Mouse (Mus musculus): Measurements from ENCODE around the gene Crmp1. TPM values are rescaled to one million over a fixed set of nuclear protein-coding genes. Genes with fewer than 3 reads are reported as not detected.

The Crmp1 gene
- polyA plus RNA-seq, 1 experiment from 2014 or later: 8.5 TPM

DNA sequence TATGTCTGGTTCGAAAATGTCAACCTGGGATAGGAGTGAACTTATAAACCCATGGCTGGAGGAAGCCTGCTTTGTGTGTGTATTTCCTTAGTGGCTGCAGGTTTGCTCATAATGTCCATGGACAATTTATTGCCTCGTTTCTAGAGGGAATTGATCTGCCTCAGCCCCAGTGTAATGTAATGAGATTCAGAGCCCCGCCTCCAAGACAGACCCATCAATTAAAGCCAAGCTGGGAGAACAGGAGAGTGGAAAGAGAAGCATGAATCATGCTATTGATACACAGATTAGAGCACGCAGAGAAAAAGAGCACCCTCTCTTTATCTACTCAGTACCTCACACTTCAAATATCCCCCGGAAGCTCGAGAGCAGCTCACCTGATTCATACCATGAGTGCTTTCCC lies 20.2 kb upstream of the Crmp1 start:
- ATAC-seq (ENCODE audit: insufficient number of reproducible peaks, insufficient read depth, low FRiP score, low read depth): no peak
- Histone ChIP-seq H3K4me3 (ENCODE audit: control insufficient read depth in 1 of 2, insufficient read depth in 1 of 2, low read depth in 1 of 2, low read length in 2 of 2) (no peak overlapping the region), H3K36me3 (ENCODE audit: control insufficient read depth, insufficient read depth, low read length) (no peaks in the 10 kb centered on the region), H3K9ac (ENCODE audit: low read length) (no peak overlapping the region), H3K4me1 (ENCODE audit: control insufficient read depth in 2 of 2, insufficient read depth in 2 of 2, low read length in 2 of 2) (no peaks in the 10 kb centered on the region), H3K4me2 (ENCODE audit: low read length) (no peak overlapping the region), H3K27me3 (ENCODE audit: control insufficient read depth, insufficient read depth, low read length) (no peaks in the 10 kb centered on the region), H3K9me3 (ENCODE audit: control insufficient read depth, low read length) (no peaks in the 10 kb centered on the region), H3K27ac (replicated peaks in 1 of 2; ENCODE audit: control insufficient read depth in 1 of 2, insufficient read depth in 1 of 2, low read depth in 2 of 2, low read length in 2 of 2) (no peak overlapping the region)
- WGBS: 54% methylated on average over 6 of the region's 6 CpGs

DNA sequence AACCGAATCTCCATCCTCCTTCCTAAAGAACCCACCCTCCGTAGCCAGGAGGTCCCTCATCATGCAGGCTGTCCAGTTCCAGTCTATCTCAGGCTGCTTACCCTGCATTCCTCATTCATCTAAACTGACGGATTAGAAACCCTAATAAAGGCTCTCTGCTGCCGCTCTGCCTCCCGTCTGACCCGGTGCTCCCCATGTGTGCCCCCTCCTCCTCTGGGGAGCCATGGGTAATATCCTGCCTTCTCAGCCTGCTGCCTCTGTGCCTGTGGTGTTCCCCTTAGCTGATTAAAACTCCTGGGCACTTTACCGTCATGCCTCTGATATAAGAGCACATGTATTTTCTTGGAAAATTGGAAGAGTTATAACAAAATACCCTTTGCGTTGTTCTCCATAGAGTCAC lies 19.4 kb upstream of the Crmp1 start:
- H3K4me1 ChIP-seq (ENCODE audit: control insufficient read depth in 2 of 2, insufficient read depth in 2 of 2, low read length in 2 of 2): no peaks in the 10 kb centered on the region; a peak in 1 of 4 replicates
- no peaks in the 10 kb centered on the region for H3K36me3 ChIP-seq (ENCODE audit: control insufficient read depth, insufficient read depth, low read length)
- H3K4me2 ChIP-seq (ENCODE audit: low read length): no peak overlapping the region
- no peak for ATAC-seq (ENCODE audit: insufficient number of reproducible peaks, insufficient read depth, low FRiP score, low read depth)
- WGBS: 67% methylated on average over 8 of the region's 8 CpGs
- H3K9me3 ChIP-seq (ENCODE audit: control insufficient read depth, low read length): no peaks in the 10 kb centered on the region
- H3K27me3 ChIP-seq (ENCODE audit: control insufficient read depth, insufficient read depth, low read length): no peaks in the 10 kb centered on the region
- no peak overlapping the region for H3K9ac ChIP-seq (ENCODE audit: low read length)
- H3K4me3 ChIP-seq (ENCODE audit: control insufficient read depth in 1 of 2, insufficient read depth in 1 of 2, low read depth in 1 of 2, low read length in 2 of 2): no peak overlapping the region
- no peak overlapping the region for H3K27ac ChIP-seq (replicated peaks in 1 of 2; ENCODE audit: control insufficient read depth in 1 of 2, insufficient read depth in 1 of 2, low read depth in 2 of 2, low read length in 2 of 2)

- Histone ChIP-seq H3K4me3 (ENCODE audit: control insufficient read depth in 1 of 2, insufficient read depth in 1 of 2, low read depth in 1 of 2, low read length in 2 of 2) (no peak overlapping the region), H3K27me3 (ENCODE audit: control insufficient read depth, insufficient read depth, low read length) (peaks cover 8% of the 10 kb centered on the region), H3K27ac (replicated peaks in 1 of 2; ENCODE audit: control insufficient read depth in 1 of 2, insufficient read depth in 1 of 2, low read depth in 2 of 2, low read length in 2 of 2) (no peak overlapping the region), H3K4me2 (ENCODE audit: low read length) (no peak overlapping the region), H3K4me1 (ENCODE audit: control insufficient read depth in 2 of 2, insufficient read depth in 2 of 2, low read length in 2 of 2) (peaks cover 0 to 5% of the 10 kb centered on the region in 2 experiments; a peak in 3 of 4 replicates), H3K9me3 (ENCODE audit: control insufficient read depth, low read length) (no peaks in the 10 kb centered on the region), H3K36me3 (ENCODE audit: control insufficient read depth, insufficient read depth, low read length) (no peaks in the 10 kb centered on the region), H3K9ac (ENCODE audit: low read length) (no peak overlapping the region)
- WGBS: 90% methylated on average over 1 of the region's 1 CpGs
- no peak for ATAC-seq (ENCODE audit: insufficient number of reproducible peaks, insufficient read depth, low FRiP score, low read depth)
These were observed 16.0 kb upstream of the Crmp1 start for GRCm38 (mm10) chr5:37225708-37226107.

DNA sequence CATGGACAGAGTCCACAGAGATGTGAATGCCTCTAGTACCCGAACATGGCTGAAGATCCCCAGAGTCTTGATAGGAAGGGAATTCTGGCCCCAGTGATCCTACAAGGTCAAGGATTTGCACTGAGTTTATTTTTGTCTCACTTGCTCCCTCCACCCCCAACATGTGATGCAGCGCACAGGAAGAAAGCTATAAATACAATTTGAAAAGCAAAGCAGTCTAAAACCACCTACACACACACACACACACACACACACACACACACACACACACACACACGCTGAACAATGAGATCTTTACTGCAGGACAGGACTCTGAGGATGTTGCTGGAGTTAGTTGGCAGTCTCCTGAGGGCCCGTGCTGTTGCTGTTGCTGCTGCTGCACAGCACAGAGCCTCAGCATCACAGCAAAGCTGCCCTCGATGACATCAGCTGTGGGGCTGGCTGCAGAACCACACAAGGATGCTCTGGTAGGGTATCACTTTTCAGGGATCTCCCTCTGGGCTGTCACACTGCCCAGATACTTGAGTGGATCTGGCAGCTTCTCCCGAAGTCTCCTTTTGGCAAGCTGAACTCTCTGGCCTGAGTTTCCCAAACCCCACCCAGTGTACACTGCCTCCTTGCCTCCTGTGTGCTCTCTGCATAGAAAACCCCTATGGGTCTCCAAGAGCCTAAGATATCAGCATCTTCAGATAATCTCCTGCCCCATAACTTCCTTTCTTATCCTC lies 13.6 kb upstream of the Crmp1 start:
- WGBS: 18% methylated on average over 6 of the region's 6 CpGs
- no peaks in the 10 kb centered on the region for H3K36me3 ChIP-seq (ENCODE audit: control insufficient read depth, insufficient read depth, low read length)
- no peaks in the 10 kb centered on the region for H3K9me3 ChIP-seq (ENCODE audit: control insufficient read depth, low read length)
- H3K27ac ChIP-seq (replicated peaks in 1 of 2; ENCODE audit: control insufficient read depth in 1 of 2, insufficient read depth in 1 of 2, low read depth in 2 of 2, low read length in 2 of 2): no peak overlapping the region
- H3K9ac ChIP-seq (ENCODE audit: low read length): no peak overlapping the region
- H3K4me2 ChIP-seq (ENCODE audit: low read length): no peak overlapping the region
- no peak for ATAC-seq (ENCODE audit: insufficient number of reproducible peaks, insufficient read depth, low FRiP score, low read depth)
- no peak overlapping the region for H3K4me3 ChIP-seq (ENCODE audit: control insufficient read depth in 1 of 2, insufficient read depth in 1 of 2, low read depth in 1 of 2, low read length in 2 of 2)
- H3K4me1 ChIP-seq (ENCODE audit: control insufficient read depth in 2 of 2, insufficient read depth in 2 of 2, low read length in 2 of 2): peaks cover 2 to 5% of the 10 kb centered on the region in 2 experiments; a peak in 3 of 4 replicates
- H3K27me3 ChIP-seq (ENCODE audit: control insufficient read depth, insufficient read depth, low read length): peaks cover 9% of the 10 kb centered on the region

DNA sequence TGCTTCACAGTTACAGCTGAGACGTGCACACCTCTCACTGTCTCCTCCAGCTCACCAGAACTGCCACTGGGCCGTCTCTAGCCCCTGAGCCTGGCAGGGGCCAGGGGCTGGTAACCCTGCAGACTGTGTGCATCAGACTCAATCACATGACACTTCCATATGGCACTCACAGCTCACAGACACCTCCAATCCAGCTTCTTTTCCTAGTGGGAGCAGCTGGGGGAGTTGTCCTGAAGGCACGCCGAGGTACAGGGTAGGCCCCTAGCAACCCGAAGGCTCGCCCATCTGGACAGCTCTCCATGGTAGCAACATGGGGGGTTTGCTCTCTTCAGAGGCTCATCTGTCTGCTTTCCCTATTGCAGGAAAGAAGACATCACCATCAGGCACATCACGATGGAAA lies 12.8 kb upstream of the Crmp1 start:
- no peak overlapping the region for H3K9ac ChIP-seq (ENCODE audit: low read length)
- no peaks in the 10 kb centered on the region for H3K36me3 ChIP-seq (ENCODE audit: control insufficient read depth, insufficient read depth, low read length)
- H3K27ac ChIP-seq (replicated peaks in 1 of 2; ENCODE audit: control insufficient read depth in 1 of 2, insufficient read depth in 1 of 2, low read depth in 2 of 2, low read length in 2 of 2): no peak overlapping the region
- no peak overlapping the region for H3K4me2 ChIP-seq (ENCODE audit: low read length)
- no peaks in the 10 kb centered on the region for H3K9me3 ChIP-seq (ENCODE audit: control insufficient read depth, low read length)
- no peak for ATAC-seq (ENCODE audit: insufficient number of reproducible peaks, insufficient read depth, low FRiP score, low read depth)
- H3K4me3 ChIP-seq (ENCODE audit: control insufficient read depth in 1 of 2, insufficient read depth in 1 of 2, low read depth in 1 of 2, low read length in 2 of 2): no peak overlapping the region
- 70% methylated on average over 7 of the region's 7 CpGs for WGBS
- peaks cover 10% of the 10 kb centered on the region for H3K27me3 ChIP-seq (ENCODE audit: control insufficient read depth, insufficient read depth, low read length)
- H3K4me1 ChIP-seq (ENCODE audit: control insufficient read depth in 2 of 2, insufficient read depth in 2 of 2, low read length in 2 of 2): peaks cover 5 to 7% of the 10 kb centered on the region in 2 experiments; a peak in 3 of 4 replicates

- H3K4me3 ChIP-seq (ENCODE audit: control insufficient read depth in 1 of 2, insufficient read depth in 1 of 2, low read depth in 1 of 2, low read length in 2 of 2): no peak overlapping the region
- WGBS: 27% methylated on average over 9 of the region's 9 CpGs
- H3K4me2 ChIP-seq (ENCODE audit: low read length): no peak overlapping the region
- peaks cover 26% of the 10 kb centered on the region for H3K27me3 ChIP-seq (ENCODE audit: control insufficient read depth, insufficient read depth, low read length)
- H3K36me3 ChIP-seq (ENCODE audit: control insufficient read depth, insufficient read depth, low read length): no peaks in the 10 kb centered on the region
- no peak for ATAC-seq (ENCODE audit: insufficient number of reproducible peaks, insufficient read depth, low FRiP score, low read depth)
- no peak overlapping the region for H3K27ac ChIP-seq (replicated peaks in 1 of 2; ENCODE audit: control insufficient read depth in 1 of 2, insufficient read depth in 1 of 2, low read depth in 2 of 2, low read length in 2 of 2)
- peaks cover 5% of the 10 kb centered on the region in 2 experiments; a peak in 2 of 4 replicates for H3K4me1 ChIP-seq (ENCODE audit: control insufficient read depth in 2 of 2, insufficient read depth in 2 of 2, low read length in 2 of 2)
- no peak overlapping the region for H3K9ac ChIP-seq (ENCODE audit: low read length)
- no peaks in the 10 kb centered on the region for H3K9me3 ChIP-seq (ENCODE audit: control insufficient read depth, low read length)
These were observed 8.7 kb upstream of the Crmp1 start for GRCm38 (mm10) chr5:37233010-37233557.

- Histone ChIP-seq H3K4me2 (ENCODE audit: low read length) (no peak overlapping the region), H3K9me3 (ENCODE audit: control insufficient read depth, low read length) (no peaks in the 10 kb centered on the region), H3K4me1 (ENCODE audit: control insufficient read depth in 2 of 2, insufficient read depth in 2 of 2, low read length in 2 of 2) (peaks cover 0 to 9% of the 10 kb centered on the region in 2 experiments; a peak in 2 of 4 replicates), H3K27me3 (ENCODE audit: control insufficient read depth, insufficient read depth, low read length) (peaks cover 63% of the 10 kb centered on the region), H3K9ac (ENCODE audit: low read length) (no peak overlapping the region), H3K4me3 (ENCODE audit: control insufficient read depth in 1 of 2, insufficient read depth in 1 of 2, low read depth in 1 of 2, low read length in 2 of 2) (no peak overlapping the region), H3K27ac (replicated peaks in 1 of 2; ENCODE audit: control insufficient read depth in 1 of 2, insufficient read depth in 1 of 2, low read depth in 2 of 2, low read length in 2 of 2) (no peak overlapping the region), H3K36me3 (ENCODE audit: control insufficient read depth, insufficient read depth, low read length) (no peaks in the 10 kb centered on the region)
- no peak for ATAC-seq (ENCODE audit: insufficient number of reproducible peaks, insufficient read depth, low FRiP score, low read depth)
- WGBS: 16% methylated on average over 2 of the region's 2 CpGs
These were observed 3.1 kb upstream of the Crmp1 start for GRCm38 (mm10) chr5:37238654-37239053.
